Mouse (Mus musculus): ENCODE data around the gene Pkp4. TPM values are rescaled to one million over a fixed set of nuclear protein-coding genes. Genes with fewer than 3 reads are reported as not detected.

Pkp4 gene
- polyA plus RNA-seq, 1 experiment from 2014 or later: 33.6 TPM

GRCm38 (mm10) chr2:59206190-59206589, 45.5 kb downstream of the Pkp4 start:
- no peaks in the 10 kb centered on the region for H3K27me3 ChIP-seq (ENCODE audit: control insufficient read depth, insufficient read depth, low read length)
- no peak overlapping the region for H3K4me3 ChIP-seq (ENCODE audit: low read depth, low read length)
- no peak overlapping the region for H3K4me2 ChIP-seq (ENCODE audit: low read depth, low read length)
- no peak overlapping the region for H3K9ac ChIP-seq (replicated peaks; ENCODE audit: low read depth, low read length)
- H3K4me1 ChIP-seq (ENCODE audit: control insufficient read depth, insufficient read depth, low read length): no peaks in the 10 kb centered on the region; the same call in 1 of the 2 replicates
- 88% methylated on average over 2 of the region's 2 CpGs for WGBS
- no peak for ATAC-seq (ENCODE audit: low read depth)
- no peaks in the 10 kb centered on the region for H3K9me3 ChIP-seq (ENCODE audit: control insufficient read depth, low read length)
- H3K27ac ChIP-seq (ENCODE audit: low read depth, low read length): no peak overlapping the region
- H3K36me3 ChIP-seq (ENCODE audit: control insufficient read depth, insufficient read depth, low read length): no peaks in the 10 kb centered on the region

- Histone ChIP-seq H3K9ac (replicated peaks; ENCODE audit: low read depth, low read length) (no peak overlapping the region), H3K9me3 (ENCODE audit: control insufficient read depth, low read length) (no peaks in the 10 kb centered on the region), H3K27me3 (ENCODE audit: control insufficient read depth, insufficient read depth, low read length) (no peaks in the 10 kb centered on the region), H3K4me3 (ENCODE audit: low read depth, low read length) (no peak overlapping the region), H3K27ac (ENCODE audit: low read depth, low read length) (no peak overlapping the region), H3K4me2 (ENCODE audit: low read depth, low read length) (no peak overlapping the region), H3K4me1 (ENCODE audit: control insufficient read depth, insufficient read depth, low read length) (no peaks in the 10 kb centered on the region; the same call in 1 of the 2 replicates), H3K36me3 (ENCODE audit: control insufficient read depth, insufficient read depth, low read length) (no peaks in the 10 kb centered on the region)
- no peak for ATAC-seq (ENCODE audit: low read depth)
- 77% methylated on average over 4 of the region's 4 CpGs for WGBS
Measured at GRCm38 (mm10) chr2:59207240-59207639, 46.6 kb downstream of the Pkp4 start.

- Histone ChIP-seq H3K4me2 (ENCODE audit: low read depth, low read length) (no peak overlapping the region), H3K27ac (ENCODE audit: low read depth, low read length) (no peak overlapping the region), H3K27me3 (ENCODE audit: control insufficient read depth, insufficient read depth, low read length) (no peaks in the 10 kb centered on the region), H3K36me3 (ENCODE audit: control insufficient read depth, insufficient read depth, low read length) (no peaks in the 10 kb centered on the region), H3K4me1 (ENCODE audit: control insufficient read depth, insufficient read depth, low read length) (no peaks in the 10 kb centered on the region; the same call in 1 of the 2 replicates), H3K4me3 (ENCODE audit: low read depth, low read length) (no peak overlapping the region), H3K9me3 (ENCODE audit: control insufficient read depth, low read length) (no peaks in the 10 kb centered on the region), H3K9ac (replicated peaks; ENCODE audit: low read depth, low read length) (no peak overlapping the region)
- ATAC-seq (ENCODE audit: low read depth): no peak
- 51% methylated on average over 5 of the region's 5 CpGs for WGBS
Measured at GRCm38 (mm10) chr2:59207725-59208124, 47.1 kb downstream of the Pkp4 start.

DNA sequence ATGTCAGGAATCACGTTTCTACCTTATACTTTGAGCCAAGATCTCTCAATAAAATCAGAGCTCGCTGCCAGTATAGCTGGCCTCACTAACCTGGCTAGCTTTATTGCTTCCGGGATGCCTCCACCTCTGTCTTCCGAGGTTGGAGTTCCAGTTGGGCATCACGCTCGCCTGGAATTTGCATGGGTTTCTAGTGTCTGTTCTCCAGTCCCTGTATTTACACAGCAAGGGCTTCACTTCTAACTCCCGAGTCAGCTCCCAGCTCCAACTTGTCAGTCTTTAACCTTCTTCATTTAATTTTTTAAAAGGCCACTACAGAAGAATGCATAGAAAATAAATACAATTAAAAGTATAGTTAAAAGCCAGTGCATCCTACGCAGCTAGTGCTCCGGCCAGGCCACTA, 47.6 kb downstream of the Pkp4 start:
- Histone ChIP-seq H3K27me3 (ENCODE audit: control insufficient read depth, insufficient read depth, low read length) (no peaks in the 10 kb centered on the region), H3K36me3 (ENCODE audit: control insufficient read depth, insufficient read depth, low read length) (no peaks in the 10 kb centered on the region), H3K4me2 (ENCODE audit: low read depth, low read length) (no peak overlapping the region), H3K9me3 (ENCODE audit: control insufficient read depth, low read length) (no peaks in the 10 kb centered on the region), H3K4me1 (ENCODE audit: control insufficient read depth, insufficient read depth, low read length) (no peaks in the 10 kb centered on the region; the same call in 1 of the 2 replicates), H3K27ac (ENCODE audit: low read depth, low read length) (no peak overlapping the region), H3K4me3 (ENCODE audit: low read depth, low read length) (no peak overlapping the region), H3K9ac (replicated peaks; ENCODE audit: low read depth, low read length) (no peak overlapping the region)
- 83% methylated on average over 9 of the region's 9 CpGs for WGBS
- no peak for ATAC-seq (ENCODE audit: low read depth)

DNA sequence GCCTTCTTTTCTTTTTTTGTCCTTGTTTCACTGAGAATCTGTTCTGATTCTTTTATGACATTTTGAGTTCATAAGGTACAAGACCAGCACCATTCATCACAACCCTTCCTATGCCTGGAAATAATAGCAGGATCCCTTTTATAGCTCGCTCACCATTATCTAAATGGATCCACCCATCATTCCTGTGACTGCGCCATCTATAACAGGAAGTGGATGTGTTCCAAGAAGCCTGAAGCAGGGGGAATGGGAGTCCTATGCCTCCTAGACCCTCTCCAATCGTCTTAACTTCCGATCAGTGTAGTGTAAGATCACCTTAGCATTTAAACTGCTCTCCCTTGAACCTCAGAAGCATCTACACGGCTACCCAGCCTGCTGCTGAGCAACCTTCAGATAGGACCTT, 50.4 kb downstream of the Pkp4 start:
- 93% methylated on average over 5 of the region's 5 CpGs for WGBS
- Histone ChIP-seq H3K4me3 (ENCODE audit: low read depth, low read length) (no peak overlapping the region), H3K27ac (ENCODE audit: low read depth, low read length) (no peak overlapping the region), H3K36me3 (ENCODE audit: control insufficient read depth, insufficient read depth, low read length) (no peaks in the 10 kb centered on the region), H3K27me3 (ENCODE audit: control insufficient read depth, insufficient read depth, low read length) (no peaks in the 10 kb centered on the region), H3K9me3 (ENCODE audit: control insufficient read depth, low read length) (no peaks in the 10 kb centered on the region), H3K4me2 (ENCODE audit: low read depth, low read length) (no peak overlapping the region), H3K4me1 (ENCODE audit: control insufficient read depth, insufficient read depth, low read length) (no peaks in the 10 kb centered on the region), H3K9ac (replicated peaks; ENCODE audit: low read depth, low read length) (no peak overlapping the region)
- no peak for ATAC-seq (ENCODE audit: low read depth)

DNA sequence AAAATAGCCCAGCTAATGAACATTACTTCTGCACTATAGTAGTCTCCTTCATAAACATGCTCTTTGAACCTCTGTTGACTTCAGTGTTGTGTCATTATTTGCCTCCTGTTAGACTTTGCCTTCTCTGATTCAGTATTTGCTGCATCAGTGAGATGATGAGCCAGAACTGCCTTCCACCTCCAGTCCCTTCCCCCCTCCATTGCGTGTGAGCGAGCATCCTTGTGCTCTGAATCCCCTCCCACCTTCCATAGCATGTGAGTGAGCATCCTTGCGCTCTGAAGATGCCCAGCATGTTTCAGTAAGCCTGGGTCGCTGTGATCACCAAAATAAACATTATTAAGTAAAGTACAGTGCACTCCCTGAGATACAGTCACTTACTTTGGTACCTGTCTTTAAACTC, 51.8 kb downstream of the Pkp4 start:
- no peak for ATAC-seq (ENCODE audit: low read depth)
- Histone ChIP-seq H3K9ac (replicated peaks; ENCODE audit: low read depth, low read length) (no peak overlapping the region), H3K4me2 (ENCODE audit: low read depth, low read length) (no peak overlapping the region), H3K9me3 (ENCODE audit: control insufficient read depth, low read length) (no peaks in the 10 kb centered on the region), H3K4me3 (ENCODE audit: low read depth, low read length) (no peak overlapping the region), H3K36me3 (ENCODE audit: control insufficient read depth, insufficient read depth, low read length) (no peaks in the 10 kb centered on the region), H3K27me3 (ENCODE audit: control insufficient read depth, insufficient read depth, low read length) (no peaks in the 10 kb centered on the region), H3K4me1 (ENCODE audit: control insufficient read depth, insufficient read depth, low read length) (no peaks in the 10 kb centered on the region), H3K27ac (ENCODE audit: low read depth, low read length) (no peak overlapping the region)
- WGBS: 90% methylated on average over 4 of the region's 4 CpGs

DNA sequence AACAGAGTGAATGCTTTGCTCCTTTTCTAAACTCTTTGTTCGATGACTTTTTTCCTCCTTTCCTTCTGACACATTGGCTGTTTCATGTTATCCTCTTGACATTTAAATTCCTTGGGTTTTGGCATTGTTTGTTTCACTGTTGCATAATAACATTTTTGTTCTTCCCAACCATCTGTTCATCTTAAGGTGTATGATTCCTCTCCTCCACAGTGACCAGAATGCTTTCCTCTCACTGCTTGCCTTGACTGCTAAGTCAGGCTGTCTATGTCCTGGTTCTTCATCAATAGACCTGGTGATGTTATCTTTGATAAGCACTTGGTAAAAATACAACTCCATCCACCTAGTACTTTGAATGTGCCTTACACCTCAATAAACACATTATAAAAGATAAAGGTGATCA, 52.2 kb downstream of the Pkp4 start:
- no peaks in the 10 kb centered on the region for H3K4me1 ChIP-seq (ENCODE audit: control insufficient read depth, insufficient read depth, low read length)
- H3K36me3 ChIP-seq (ENCODE audit: control insufficient read depth, insufficient read depth, low read length): no peaks in the 10 kb centered on the region
- WGBS: 92% methylated on average over 1 of the region's 1 CpGs
- H3K27me3 ChIP-seq (ENCODE audit: control insufficient read depth, insufficient read depth, low read length): no peaks in the 10 kb centered on the region
- ATAC-seq (ENCODE audit: low read depth): no peak
- no peak overlapping the region for H3K4me2 ChIP-seq (ENCODE audit: low read depth, low read length)
- no peak overlapping the region for H3K27ac ChIP-seq (ENCODE audit: low read depth, low read length)
- no peak overlapping the region for H3K9ac ChIP-seq (replicated peaks; ENCODE audit: low read depth, low read length)
- no peak overlapping the region for H3K4me3 ChIP-seq (ENCODE audit: low read depth, low read length)
- H3K9me3 ChIP-seq (ENCODE audit: control insufficient read depth, low read length): no peaks in the 10 kb centered on the region

- Histone ChIP-seq H3K4me1 (ENCODE audit: control insufficient read depth, insufficient read depth, low read length) (no peaks in the 10 kb centered on the region), H3K9ac (replicated peaks; ENCODE audit: low read depth, low read length) (no peak overlapping the region), H3K27ac (ENCODE audit: low read depth, low read length) (no peak overlapping the region), H3K4me2 (ENCODE audit: low read depth, low read length) (no peak overlapping the region), H3K4me3 (ENCODE audit: low read depth, low read length) (no peak overlapping the region), H3K27me3 (ENCODE audit: control insufficient read depth, insufficient read depth, low read length) (no peaks in the 10 kb centered on the region), H3K9me3 (ENCODE audit: control insufficient read depth, low read length) (no peaks in the 10 kb centered on the region), H3K36me3 (ENCODE audit: control insufficient read depth, insufficient read depth, low read length) (no peaks in the 10 kb centered on the region)
- ATAC-seq (ENCODE audit: low read depth): no peak
- WGBS: 93% methylated on average over 6 of the region's 6 CpGs
Measured at GRCm38 (mm10) chr2:59217931-59218330, 57.3 kb downstream of the Pkp4 start.

- Histone ChIP-seq H3K4me2 (ENCODE audit: low read depth, low read length) (no peak overlapping the region), H3K36me3 (ENCODE audit: control insufficient read depth, insufficient read depth, low read length) (no peaks in the 10 kb centered on the region), H3K4me3 (ENCODE audit: low read depth, low read length) (no peak overlapping the region), H3K9me3 (ENCODE audit: control insufficient read depth, low read length) (no peaks in the 10 kb centered on the region), H3K4me1 (ENCODE audit: control insufficient read depth, insufficient read depth, low read length) (no peaks in the 10 kb centered on the region), H3K27ac (ENCODE audit: low read depth, low read length) (no peak overlapping the region), H3K27me3 (ENCODE audit: control insufficient read depth, insufficient read depth, low read length) (no peaks in the 10 kb centered on the region), H3K9ac (replicated peaks; ENCODE audit: low read depth, low read length) (no peak overlapping the region)
- 64% methylated on average over 9 of the region's 9 CpGs for WGBS
- ATAC-seq (ENCODE audit: low read depth): no peak; the same call in 1 of the 2 replicates
Measured at GRCm38 (mm10) chr2:59219997-59220789, 59.5 kb downstream of the Pkp4 start.

Measured in neural tube, embryonic 14.5 days (tissue).